Mouse (Mus musculus) left cerebral cortex, adult 18-20 months (tissue): ENCODE measurements at regions not wholly inside any gene's neighbourhood (a gene's known extent, or its start where the extent isn't known, plus 50 kb on each side); places are given as distances from the start of the nearest gene placed in this dataset.

Experiments used
- DNase-seq, 2 experiments: peaks; one replicate each; pipeline ENCODE4 v3.0.0; 2021 to 2022; ENCODE audit warnings: low spot score in 2 of 2, mixed read lengths in 1 of 2

- peak in 1 of 2 experiments; percentile 4 for DNase-seq
Observed at GRCm38 (mm10) chr13:47948098-47948865, 312.7 kb upstream of the Id4 start.

- no peak for DNase-seq
Observed at GRCm38 (mm10) chr13:47950456-47950855, 310.6 kb upstream of the Id4 start.

GRCm38 (mm10) chr13:47951043-47951442 lies 310.0 kb upstream of the Id4 start:
- peak in 1 of 2 experiments; percentile 3 for DNase-seq

DNA sequence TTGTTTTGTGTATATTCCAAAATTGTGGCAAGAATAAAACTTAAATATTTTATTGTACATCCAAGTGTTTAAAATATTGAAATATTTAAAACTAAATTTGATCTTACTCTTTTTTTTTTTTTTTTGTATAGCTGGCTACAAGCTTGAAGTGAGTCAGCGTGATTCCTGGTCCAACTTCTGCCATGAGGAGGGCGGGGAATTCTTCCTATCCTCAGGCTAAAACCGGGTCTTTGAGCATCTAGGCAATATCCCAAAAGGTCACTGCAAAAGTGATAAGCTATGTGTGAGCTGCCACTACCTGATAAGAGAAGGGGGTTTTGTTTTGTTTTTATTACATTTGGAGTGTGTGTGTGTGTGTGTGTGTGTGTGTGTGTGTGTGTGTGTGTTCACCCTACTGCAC lies 308.1 kb upstream of the Id4 start:
- DNase-seq = no peak

GRCm38 (mm10) chr13:47953776-47954175 lies 307.3 kb upstream of the Id4 start:
- DNase-seq = no peak

DNA sequence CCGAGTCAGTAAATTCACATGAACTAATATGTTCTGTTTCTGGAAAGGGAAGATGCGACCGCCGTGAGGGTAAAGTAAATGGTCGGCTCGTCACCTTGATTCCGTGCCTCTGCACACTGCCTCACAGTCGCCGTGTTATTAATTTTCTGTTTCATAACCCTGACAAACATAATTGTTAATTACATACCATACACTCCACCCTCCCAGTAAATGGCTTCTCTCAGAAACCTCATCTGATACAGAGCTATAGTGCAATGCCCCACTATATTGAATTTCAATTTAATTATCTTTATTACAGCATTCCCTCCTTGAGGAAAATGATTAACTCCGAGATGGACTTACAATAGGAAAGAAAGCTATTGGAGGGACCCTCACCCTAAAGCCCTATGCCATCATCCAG lies 305.5 kb upstream of the Id4 start:
- DNase-seq = no peak

DNA sequence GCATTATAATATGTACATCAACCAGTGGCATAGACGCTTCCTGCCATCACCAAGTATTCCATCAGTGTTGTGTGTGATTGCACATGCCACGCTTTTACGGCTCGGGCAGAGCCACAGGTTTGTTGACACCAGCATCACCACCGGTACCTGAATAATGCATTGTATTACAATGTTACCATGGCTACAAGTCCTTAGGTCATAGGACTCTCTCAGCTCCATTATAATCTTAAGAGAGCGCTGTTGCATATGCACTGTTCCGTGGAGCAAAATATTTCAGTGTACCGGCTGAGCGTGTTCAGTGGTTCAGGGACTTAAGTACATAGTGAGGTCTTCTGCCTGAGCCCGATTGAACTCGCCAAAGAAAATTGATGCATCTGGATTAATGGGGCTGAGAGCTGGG lies 303.4 kb upstream of the Id4 start:
- no peak for DNase-seq

DNA sequence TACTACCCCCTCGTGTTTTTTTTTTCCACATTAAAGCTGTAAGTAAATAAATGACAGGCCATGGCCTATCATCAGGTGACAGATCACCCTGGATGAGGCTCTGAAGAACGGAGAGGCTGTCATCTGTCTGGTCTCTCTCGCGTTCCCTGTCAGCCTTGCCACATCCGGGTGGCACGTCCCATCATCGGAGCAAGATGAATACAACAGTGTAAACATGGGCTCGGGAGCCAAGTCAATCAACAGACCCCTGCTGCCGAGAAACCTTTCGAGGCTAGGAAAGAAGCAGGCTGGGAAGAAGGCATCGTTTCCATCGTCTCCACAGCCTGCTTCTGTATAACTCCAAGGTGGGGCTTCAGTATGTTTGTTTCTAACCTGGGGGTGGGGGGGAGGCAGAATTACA lies 286.8 kb upstream of the Id4 start:
- DNase-seq = no peak

GRCm38 (mm10) chr13:47974756-47975515 lies 286.1 kb upstream of the Id4 start:
- DNase-seq = no peak

GRCm38 (mm10) chr13:47998495-47998894 lies 262.5 kb upstream of the Id4 start:
- no peak for DNase-seq

- no peak for DNase-seq
Observed at GRCm38 (mm10) chr13:47999399-47999798, 261.6 kb upstream of the Id4 start.

DNA sequence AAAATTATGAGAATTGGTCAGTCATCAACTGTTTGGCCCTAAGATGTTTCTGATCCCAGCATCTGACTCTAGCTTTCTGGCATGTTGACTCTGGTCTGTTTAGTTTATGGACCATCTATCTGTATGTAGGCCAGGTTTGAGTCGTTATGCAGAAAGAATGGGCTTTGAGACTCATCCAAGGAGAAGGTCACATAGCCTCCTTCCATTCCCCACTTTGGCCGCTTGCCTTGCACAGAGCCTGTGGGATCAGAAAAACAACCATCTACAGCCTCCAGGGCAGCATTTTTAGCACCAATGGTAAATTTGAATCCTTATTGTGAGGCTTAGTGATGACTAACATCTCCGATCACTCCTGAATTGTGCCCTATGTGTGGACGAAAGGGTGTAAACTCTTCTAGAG lies 257.9 kb upstream of the Id4 start:
- no peak for DNase-seq

GRCm38 (mm10) chr13:48013336-48013750 lies 247.7 kb upstream of the Id4 start:
- DNase-seq = no peak

- no peak for DNase-seq
Observed at GRCm38 (mm10) chr13:48015296-48015695, 245.7 kb upstream of the Id4 start.

DNA sequence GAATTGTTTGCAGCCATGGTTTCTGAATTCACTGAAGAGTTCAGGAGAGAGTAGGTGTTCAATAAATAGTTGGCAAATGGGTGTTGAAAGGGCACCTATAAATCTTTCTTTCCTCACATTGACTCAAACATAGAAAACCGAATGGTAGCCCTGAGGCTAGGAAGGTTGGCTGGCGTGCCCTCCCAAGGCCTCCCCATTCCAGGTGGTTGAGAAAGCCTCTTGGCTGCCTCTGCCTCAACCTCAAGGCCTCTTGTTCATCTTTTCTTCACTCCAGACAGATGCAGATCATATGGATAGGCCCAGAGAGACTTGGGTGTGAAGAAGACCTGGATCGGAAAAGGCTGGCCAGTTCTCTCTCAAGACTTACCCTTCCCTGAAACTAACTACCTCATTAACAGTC lies 245.0 kb upstream of the Id4 start:
- no peak for DNase-seq

DNA sequence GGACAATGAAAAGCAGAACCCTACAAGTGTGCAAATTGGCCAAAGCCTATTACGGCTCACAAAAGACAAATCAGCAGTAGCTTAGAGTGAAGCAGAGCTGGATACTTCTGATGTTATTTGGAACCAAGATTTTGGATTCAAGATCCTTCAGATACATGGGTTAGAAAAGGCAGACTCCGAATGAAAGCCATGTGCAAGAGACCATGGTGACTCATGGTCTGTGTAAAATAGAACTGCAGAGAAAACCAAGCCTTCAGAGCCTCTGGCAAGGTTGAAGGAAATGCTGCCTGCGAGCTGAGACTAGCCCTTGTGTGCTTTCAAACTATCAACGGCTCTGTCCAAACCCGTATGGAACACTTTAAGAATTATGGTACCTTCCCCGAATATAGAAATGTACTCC lies 244.4 kb upstream of the Id4 start:
- no peak for DNase-seq

GRCm38 (mm10) chr13:48017649-48018048 lies 243.4 kb upstream of the Id4 start:
- no peak for DNase-seq

DNA sequence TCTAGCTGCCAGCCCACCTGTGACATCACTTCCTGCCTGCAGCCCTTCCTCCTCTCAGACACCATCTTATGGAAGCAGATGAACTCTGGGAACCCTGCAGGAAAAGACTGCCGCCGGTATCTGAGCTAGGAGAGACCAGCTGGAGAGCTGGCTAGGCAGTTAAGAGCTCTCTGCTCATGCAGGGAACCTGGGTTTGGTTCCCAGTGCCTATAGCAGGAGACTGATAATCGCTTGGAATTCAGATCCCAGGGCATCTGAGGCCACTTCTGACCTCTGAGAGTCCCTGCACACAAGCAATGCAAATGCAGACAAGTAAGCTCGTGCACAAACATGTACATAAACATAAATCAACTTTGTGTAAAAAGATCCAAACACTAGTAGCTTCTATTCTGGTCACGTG lies 242.4 kb upstream of the Id4 start:
- no peak for DNase-seq

- DNase-seq = peak in 1 of 2 experiments; percentile 12
Observed at GRCm38 (mm10) chr13:48022958-48023615, 237.9 kb upstream of the Id4 start.

- peak; percentile 75 to 83 for DNase-seq
Observed at GRCm38 (mm10) chr13:48027775-48028489, 233.1 kb upstream of the Id4 start.

- no peak for DNase-seq
Observed at GRCm38 (mm10) chr13:48031491-48031890, 229.5 kb upstream of the Id4 start.
